Mouse (Mus musculus): ENCODE data around the gene Gpr83.

DNA sequence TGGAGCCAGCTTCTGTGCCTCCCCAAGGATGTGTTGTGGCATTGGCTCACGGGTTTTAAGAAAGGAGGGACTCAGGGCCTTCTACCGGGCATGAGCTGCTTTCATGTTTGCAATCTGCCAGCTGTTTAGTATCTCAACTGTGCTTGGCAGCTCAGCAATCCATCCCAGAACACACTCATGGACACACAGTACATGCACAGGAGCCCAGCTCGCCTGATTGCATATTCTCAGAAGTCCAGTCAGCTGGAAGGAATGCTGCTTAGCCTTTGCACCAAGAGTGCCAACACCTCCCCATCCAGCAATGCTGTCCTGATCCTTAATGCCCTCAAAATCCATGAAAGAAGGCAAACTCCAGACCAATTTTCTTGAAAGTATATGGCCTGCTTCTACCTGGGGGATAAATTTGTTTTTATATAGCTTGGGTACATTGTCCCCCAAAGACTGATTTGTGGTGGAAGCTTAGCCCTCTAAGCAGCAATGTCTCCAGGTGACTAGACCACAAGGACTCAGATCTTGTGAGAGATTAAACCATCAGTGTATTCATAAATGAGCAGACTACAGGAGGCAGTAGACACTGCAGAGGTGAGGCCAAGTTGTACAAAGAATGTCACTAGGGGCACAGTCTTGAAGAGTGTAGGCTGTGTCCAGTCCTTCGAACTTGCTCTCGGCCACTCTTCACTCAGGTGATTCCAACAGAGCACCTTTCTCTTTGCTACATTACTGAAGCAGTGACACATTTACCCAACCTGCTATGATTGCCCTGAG is 15.9 kb downstream of the Gpr83 start:
- TF ChIP-seq CTCF (IDR thresholded peaks at IDR 0.05; ENCODE audit: extremely low read depth, insufficient read depth, insufficient read length, insufficient replicate concordance) (no peak), POLR2A (IDR thresholded peaks at IDR 0.05; ENCODE audit: low read depth, low read length) (no peak)

Measured in spleen, adult 2 months (tissue).